Mouse (Mus musculus) brain, embryonic 14.5 days (tissue): ENCODE results near the gene March10. TPM values are rescaled to one million over a fixed set of nuclear protein-coding genes. Genes with fewer than 3 reads are reported as not detected.
A peak's percentile ranks its signal among the peaks of the same experiment; 100 is the strongest.

Source experiments
- DNase-seq: peaks from one replicate; pipeline ENCODE4 v3.0.0-alpha.2; 2011; ENCODE audit warnings: low read depth
- CTCF ChIP-seq: fragments of 200-500 bp; IDR thresholded peaks from 2 replicates; pipeline ENCODE4 v1.5.1; 2012; ENCODE audit warnings: inconsistent platforms, mild to moderate bottlenecking, moderate library complexity, borderline replicate concordance; ENCODE audit not compliant: insufficient read depth, insufficient read length; ENCODE audit errors: extremely low read depth
- POLR2A ChIP-seq: fragments of 200-500 bp; IDR thresholded peaks from 2 replicates; pipeline ENCODE4 v1.6.1; 2012; ENCODE audit warnings: mild to moderate bottlenecking, inconsistent platforms, borderline replicate concordance; ENCODE audit not compliant: poor library complexity, insufficient read depth, insufficient read length, severe bottlenecking; ENCODE audit errors: extremely low read depth
- polyA plus RNA-seq: library from polyadenylated mRNA; depleted of rRNA; stranded (reverse); fragments of >200 nt; gene quantifications from 2 replicates; pipeline ENCODE4 v1.2.3, GENCODE M21; 2012

The March10 gene
- polyA plus RNA-seq, 1 experiment, result 0.29 TPM

- TF ChIP-seq CTCF (no peak), POLR2A (no peak)
- DNase-seq, result no peak
Measured at GRCm38 (mm10) chr11:105362041-105362765, 94.3 kb downstream of the March10 start.

DNA sequence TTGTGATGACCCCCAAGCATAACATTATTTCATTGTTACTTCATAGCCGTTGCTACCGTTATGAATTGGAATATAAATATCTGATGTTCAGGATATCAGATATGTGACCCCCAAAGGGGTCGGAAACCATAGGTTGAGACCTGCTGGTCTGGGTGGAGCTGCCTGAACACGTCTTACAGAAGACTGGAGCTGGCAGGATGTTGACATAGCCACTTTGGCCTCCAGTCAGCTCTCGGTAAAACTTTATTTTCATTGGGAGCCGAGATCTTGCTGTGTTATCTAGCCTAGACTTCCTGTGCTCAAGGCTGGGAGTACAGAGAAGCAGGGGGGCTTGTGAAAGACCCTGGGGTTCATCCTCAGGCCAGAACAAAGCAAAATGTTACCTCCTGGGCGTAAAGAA, 100.2 kb downstream of the March10 start:
- no peak for TF ChIP-seq POLR2A
- no peak for TF ChIP-seq CTCF
- DNase-seq, result no peak

GRCm38 (mm10) chr11:105353891-105354280, 102.6 kb downstream of the March10 start:
- no peak for DNase-seq
- TF ChIP-seq POLR2A, result no peak
- no peak for TF ChIP-seq CTCF

GRCm38 (mm10) chr11:105352954-105353890, 103.3 kb downstream of the March10 start:
- TF ChIP-seq CTCF, result no peak
- TF ChIP-seq POLR2A, result no peak
- peak; percentile 50 for DNase-seq

GRCm38 (mm10) chr11:105352152-105352551, 104.4 kb downstream of the March10 start:
- TF ChIP-seq CTCF (no peak), POLR2A (no peak)
- no peak for DNase-seq

DNA sequence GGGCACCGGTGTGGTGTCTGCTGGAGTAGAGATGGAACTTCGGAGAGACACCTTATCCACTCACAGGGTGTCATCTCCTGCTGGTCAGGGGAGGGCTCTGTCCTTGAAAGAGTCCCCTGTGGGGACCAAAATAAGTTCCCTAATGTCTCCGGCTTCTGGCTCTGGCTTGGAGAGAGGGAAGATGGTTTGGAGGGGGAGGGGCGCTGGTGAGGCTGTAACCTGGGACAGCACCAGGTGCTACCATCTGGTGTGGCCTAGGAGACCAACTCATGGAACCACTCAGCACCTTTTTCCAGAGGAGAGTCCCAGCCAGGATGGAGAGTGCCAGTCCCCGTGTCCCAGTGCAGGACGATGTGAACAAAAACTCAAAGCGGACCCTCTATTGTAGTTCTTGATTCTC, 105.9 kb downstream of the March10 start:
- DNase-seq, result no peak
- no peak for TF ChIP-seq CTCF
- TF ChIP-seq POLR2A, result no peak

GRCm38 (mm10) chr11:105349780-105350324, 106.7 kb downstream of the March10 start:
- DNase-seq, result no peak
- TF ChIP-seq CTCF (no peak), POLR2A (no peak)

DNA sequence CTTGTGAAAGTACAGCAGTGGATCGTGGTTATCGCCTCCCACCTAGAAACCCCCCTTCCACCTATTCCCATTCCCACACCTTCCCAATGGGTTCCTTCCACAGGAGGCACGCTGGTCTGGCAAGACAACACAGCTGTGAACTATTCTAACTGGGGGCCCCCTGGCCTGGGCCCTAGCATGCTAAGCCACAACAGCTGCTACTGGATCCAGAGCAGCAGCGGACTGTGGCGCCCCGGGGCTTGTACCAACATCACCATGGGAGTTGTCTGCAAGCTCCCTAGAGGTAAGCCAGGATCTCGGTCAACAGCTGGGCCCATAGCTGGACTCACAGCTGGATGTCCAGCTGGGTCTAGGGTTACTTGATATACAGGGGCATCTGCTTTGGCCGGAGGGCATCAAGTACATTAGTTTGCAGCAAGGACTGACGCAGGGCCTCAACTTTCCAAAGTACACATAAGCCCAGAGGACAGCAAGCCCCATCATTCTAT, 108.0 kb downstream of the March10 start:
- TF ChIP-seq CTCF (no peak), POLR2A (no peak)
- DNase-seq, result no peak

- no peak for TF ChIP-seq POLR2A
- TF ChIP-seq CTCF, result peak; percentile 93
- peak; percentile 91 for DNase-seq
Measured at GRCm38 (mm10) chr11:105347162-105348161, 109.1 kb downstream of the March10 start.

- peak; percentile 55 for DNase-seq
- peak; percentile 55; the same call in 1 of the 2 replicates for TF ChIP-seq CTCF
- no peak for TF ChIP-seq POLR2A
Measured at GRCm38 (mm10) chr11:105345284-105345683, 111.3 kb downstream of the March10 start.
